Mouse (Mus musculus) right cerebral cortex, postnatal 10 days (tissue): ENCODE measurements around the gene Zfp458.
"Not testable (repeated sequence)": the region's sequence is repeated elsewhere in the genome, so short reads cannot be mapped to it uniquely, and the experiment has no call there.

Experiments
- DNase-seq, 2 experiments: peaks; one replicate each; pipeline ENCODE4 v3.0.0; 2021; ENCODE audit warnings: low spot score in 2 of 2

Zfp458 gene

GRCm38 (mm10) chr13:67278314-67278713 lies at the start of gene Zfp458:
Zfp458 (minus strand) TSS chr13:67278466.
- DNase-seq, result peak; percentile 41 to 44

GRCm38 (mm10) chr13:67306718-67307117 lies 28.5 kb upstream of the Zfp458 start:
- peak in 1 of 2 experiments; percentile 21 for DNase-seq

GRCm38 (mm10) chr13:67305822-67306672 lies 27.8 kb upstream of the Zfp458 start, which contains the start of gene Zfp457:
Zfp457 (minus strand) TSS chr13:67306485.
- DNase-seq, result peak; percentile 92 to 96

- DNase-seq, result not testable (repeated sequence)
Measured at GRCm38 (mm10) chr13:67269383-67270065, 8.7 kb downstream of the Zfp458 start.

- peak; percentile 81 to 89 for DNase-seq
Measured at GRCm38 (mm10) chr13:67268568-67269369, 9.5 kb downstream of the Zfp458 start.

GRCm38 (mm10) chr13:67214015-67214607 lies 64.2 kb downstream of the Zfp458 start:
- no peak for DNase-seq
